Mouse (Mus musculus) heart, postnatal 36 days (tissue): ENCODE measurements around the gene Cmtm2a. TPM values are rescaled to one million over a fixed set of nuclear protein-coding genes. Genes with fewer than 3 reads are reported as not detected.

ENCODE experiments used
- DNase-seq, 2 experiments: peaks; one replicate each; pipeline ENCODE4 v3.0.0; 2021 to 2022
- intact Hi-C: fragments of 180-260 bp; cut with DNase I; formaldehyde crosslinking; loops from one replicate; pipeline ENCODE4 v1.15.1; 2025
- total RNA-seq, 2 experiments: library from RNA; stranded (reverse); gene quantifications; 2 replicates each; pipeline ENCODE4 v1.2.3; 2021

Gene Cmtm2a
- total RNA-seq, 2 experiments from 2014 or later = not detected

- no peak for DNase-seq
- intact Hi-C loops = no loop called here
These were observed 60.1 kb downstream of the Cmtm2a start for GRCm38 (mm10) chr8:104232919-104233318.

- intact Hi-C loops = no loop called here
- no peak for DNase-seq
These were observed 60.9 kb downstream of the Cmtm2a start for GRCm38 (mm10) chr8:104232039-104232438.

Other genes starting within 250 kb of the Cmtm2a start
- gene Cdh5, start 191.6 kb downstream of the Cmtm2a start, total RNA-seq = 100 to 1,000 TPM; 133 to 159 TPM
- 1 to 10 TPM in 1 of 2 experiments, under 1 TPM in 1; 0.92 to 1.1 TPM for gene Bean1, start 122.7 kb downstream of the Cmtm2a start, total RNA-seq
- gene Tk2, start 44.6 kb downstream of the Cmtm2a start, total RNA-seq = 1 to 10 TPM; 8.0 to 9.2 TPM
- 1 to 10 TPM; 4.1 to 4.4 TPM for gene Cklf, start 42.3 kb downstream of the Cmtm2a start, total RNA-seq
- not detected for gene Gm45711, start 16.9 kb upstream of the Cmtm2a start, total RNA-seq
- not detected for gene Cmtm1, start 17.0 kb upstream of the Cmtm2a start, total RNA-seq
- gene Gm11020, start 28.4 kb upstream of the Cmtm2a start, total RNA-seq = not detected
- not detected for gene Cmtm2b, start 29.0 kb upstream of the Cmtm2a start, total RNA-seq
- 10 to 100 TPM; 14.4 to 15.7 TPM for gene Cmtm3, start 46.2 kb upstream of the Cmtm2a start, total RNA-seq
- 10 to 100 TPM; 11.0 to 12.0 TPM for gene Cmtm4, start 102.6 kb upstream of the Cmtm2a start, total RNA-seq
- 100 to 1,000 TPM; 104 to 112 TPM for gene Dync1li2, start 149.9 kb upstream of the Cmtm2a start, total RNA-seq
- not detected for gene Terb1, start 216.7 kb upstream of the Cmtm2a start, total RNA-seq
- gene Nae1, start 241.5 kb upstream of the Cmtm2a start, total RNA-seq = 10 to 100 TPM; 27.2 to 31.8 TPM
- 1 to 10 TPM; 2.5 to 2.8 TPM for gene Car7, start 241.5 kb upstream of the Cmtm2a start, total RNA-seq